Mouse (Mus musculus): ENCODE results near the gene Bbs9. TPM values are rescaled to one million over a fixed set of nuclear protein-coding genes. Genes with fewer than 3 reads are reported as not detected.

Bbs9 gene
- total and polyA plus RNA-seq, 2 experiments from 2014 or later: 17.8 to 35.4 TPM

- 95% methylated on average over 3 of the region's 3 CpGs for WGBS
- H3K9ac ChIP-seq: no peak overlapping the region
- H3K4me1 ChIP-seq (ENCODE audit: insufficient read depth): 0 out of 2 replicates have a peak, but pooled peaks cover 3% of the 10 kb centered on the region
- DNase-seq: no peak
- no peak for ATAC-seq
- no peak overlapping the region for H3K4me3 ChIP-seq (ENCODE audit: low read depth, low read length)
- H3K27me3 ChIP-seq (ENCODE audit: insufficient read depth, low read length): no peaks in the 10 kb centered on the region
- no peak overlapping the region for H3K27ac ChIP-seq (ENCODE audit: low read depth, low read length)
- no peaks in the 10 kb centered on the region for H3K9me3 ChIP-seq (ENCODE audit: low read length)
- peaks cover 4% of the 10 kb centered on the region; the same call in 1 of the 2 replicates for H3K36me3 ChIP-seq (ENCODE audit: insufficient read depth)
- no peak overlapping the region for H3K4me2 ChIP-seq (ENCODE audit: low read depth)
- no peak for TF ChIP-seq CTCF (IDR thresholded peaks at IDR 0.05; ENCODE audit: low read depth)
These were observed 108.7 kb downstream of the Bbs9 start for GRCm38 (mm10) chr9:22584221-22584620.

DNA sequence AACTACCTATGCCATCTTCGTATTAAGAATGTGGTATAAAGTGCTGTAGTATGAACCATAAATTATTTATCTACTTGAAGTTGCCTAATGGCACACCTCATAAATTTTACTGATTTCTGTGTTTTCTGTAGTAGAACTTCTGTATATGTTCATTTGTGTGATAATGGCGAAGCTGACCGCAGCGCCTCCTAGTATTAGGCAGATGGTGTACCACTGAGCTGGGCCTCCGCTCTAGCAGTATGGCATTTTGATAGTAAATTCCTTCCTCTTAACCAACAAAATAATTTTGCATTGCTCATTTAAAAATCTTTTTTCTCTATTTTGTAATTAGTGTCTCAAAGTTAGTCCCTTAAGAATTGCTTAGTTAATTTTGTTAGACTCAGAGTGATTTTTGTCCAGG, 117.5 kb downstream of the Bbs9 start:
- H3K4me1 ChIP-seq (ENCODE audit: insufficient read depth): no peaks in the 10 kb centered on the region
- no peak overlapping the region for H3K9ac ChIP-seq
- TF ChIP-seq CTCF (IDR thresholded peaks at IDR 0.05; ENCODE audit: low read depth): no peak
- ATAC-seq (no peak), DNase-seq (no peak)
- no peaks in the 10 kb centered on the region for H3K36me3 ChIP-seq (ENCODE audit: insufficient read depth)
- no peaks in the 10 kb centered on the region for H3K9me3 ChIP-seq (ENCODE audit: low read length)
- H3K27me3 ChIP-seq (ENCODE audit: insufficient read depth, low read length): no peaks in the 10 kb centered on the region
- H3K27ac ChIP-seq (ENCODE audit: low read depth, low read length): no peak overlapping the region
- no peak overlapping the region for H3K4me2 ChIP-seq (ENCODE audit: low read depth)
- no peak overlapping the region for H3K4me3 ChIP-seq (ENCODE audit: low read depth, low read length)
- 97% methylated on average over 5 of the region's 5 CpGs for WGBS

DNA sequence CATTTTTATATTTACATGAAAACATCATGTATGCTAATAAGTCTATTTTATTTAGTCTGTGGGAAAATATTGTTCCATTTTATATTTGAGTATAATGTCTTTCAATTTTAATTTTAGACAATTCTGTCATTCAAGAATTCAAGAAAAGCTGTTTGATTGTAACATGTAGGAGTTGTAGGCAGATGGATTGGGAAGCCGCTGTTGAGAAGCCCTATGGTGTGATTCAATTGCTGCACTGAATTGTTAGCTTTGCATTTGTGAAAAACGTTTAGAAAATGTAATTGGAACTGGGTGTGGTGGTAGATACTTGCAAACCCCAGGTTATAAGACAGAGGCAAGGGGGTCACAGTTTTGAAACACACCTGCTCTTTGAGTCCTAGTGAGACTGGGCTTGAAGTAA, 121.1 kb downstream of the Bbs9 start:
- Histone ChIP-seq H3K9me3 (ENCODE audit: low read length) (no peaks in the 10 kb centered on the region), H3K27me3 (ENCODE audit: insufficient read depth, low read length) (no peaks in the 10 kb centered on the region), H3K36me3 (ENCODE audit: insufficient read depth) (no peaks in the 10 kb centered on the region), H3K27ac (ENCODE audit: low read depth, low read length) (0 out of 2 replicates have a peak overlapping the region, but pooled peaks have one; percentile 9), H3K4me3 (ENCODE audit: low read depth, low read length) (no peak overlapping the region), H3K4me2 (ENCODE audit: low read depth) (no peak overlapping the region), H3K9ac (no peak overlapping the region), H3K4me1 (ENCODE audit: insufficient read depth) (no peaks in the 10 kb centered on the region)
- DNase-seq (peak; percentile 50), ATAC-seq (peak; percentile 54)
- 53% methylated on average over 2 of the region's 2 CpGs for WGBS
- no peak for TF ChIP-seq CTCF (IDR thresholded peaks at IDR 0.05; ENCODE audit: low read depth)

DNA sequence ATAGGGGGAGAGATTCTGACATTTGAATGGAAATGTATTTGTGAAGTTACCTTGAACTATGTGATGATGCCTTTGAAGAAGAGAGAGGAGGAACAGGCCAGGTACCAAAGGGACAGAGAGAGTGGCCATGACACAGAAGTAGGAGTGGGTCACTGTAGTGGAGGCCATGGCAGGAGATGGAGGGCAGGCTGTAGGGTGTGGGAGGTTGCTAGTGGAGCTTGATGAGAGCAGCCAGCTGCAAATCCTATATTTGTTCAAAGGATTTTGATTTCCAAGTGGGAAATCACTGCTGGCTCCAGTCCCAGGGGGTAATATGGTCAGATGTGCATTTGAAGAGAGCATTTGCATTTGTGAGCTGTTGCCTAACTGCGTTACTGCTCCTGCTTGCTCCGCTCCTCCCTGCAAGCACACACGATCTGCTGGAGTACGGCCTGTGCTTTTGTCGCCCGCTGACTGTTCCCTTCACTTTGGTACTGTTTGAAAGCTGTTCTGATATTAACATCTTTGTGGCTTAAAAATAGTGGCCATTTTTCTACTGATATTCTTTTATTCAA, 137.8 kb downstream of the Bbs9 start:
- H3K9ac ChIP-seq: no peak overlapping the region
- no peak overlapping the region for H3K4me3 ChIP-seq (ENCODE audit: low read depth, low read length)
- H3K27ac ChIP-seq (ENCODE audit: low read depth, low read length): no peak overlapping the region
- no peak overlapping the region for H3K4me2 ChIP-seq (ENCODE audit: low read depth)
- 30% methylated on average over 6 of the region's 6 CpGs for WGBS
- ATAC-seq (peak; percentile 63; the same call in 1 of the 2 replicates), DNase-seq (peak; percentile 48)
- peaks cover 6% of the 10 kb centered on the region; the same call in 1 of the 2 replicates for H3K4me1 ChIP-seq (ENCODE audit: insufficient read depth)
- H3K9me3 ChIP-seq (ENCODE audit: low read length): no peaks in the 10 kb centered on the region
- H3K27me3 ChIP-seq (ENCODE audit: insufficient read depth, low read length): no peaks in the 10 kb centered on the region
- TF ChIP-seq CTCF (IDR thresholded peaks at IDR 0.05; ENCODE audit: low read depth): no peak
- H3K36me3 ChIP-seq (ENCODE audit: insufficient read depth): no peaks in the 10 kb centered on the region

DNA sequence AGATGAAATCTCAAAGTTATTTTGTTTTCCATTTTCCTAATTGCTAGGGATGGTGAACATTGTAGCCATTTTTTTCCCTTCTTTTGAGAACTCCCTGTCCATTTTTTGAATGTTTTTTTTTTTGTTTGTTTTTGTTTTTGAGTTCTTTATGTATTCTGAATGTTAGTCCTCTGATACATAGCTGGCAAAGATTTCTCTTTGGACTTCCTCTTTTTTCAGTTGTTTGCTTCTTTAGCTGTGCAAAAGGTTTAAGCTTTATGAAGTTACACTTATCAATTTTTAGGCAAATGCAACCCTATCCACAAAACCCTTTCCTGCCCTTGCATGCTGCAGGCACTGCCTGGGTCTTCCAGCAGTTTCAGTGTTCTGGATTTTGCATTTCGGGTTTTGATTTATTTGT, 143.7 kb downstream of the Bbs9 start:
- Histone ChIP-seq H3K9ac (no peak overlapping the region), H3K27me3 (ENCODE audit: insufficient read depth, low read length) (no peaks in the 10 kb centered on the region), H3K9me3 (ENCODE audit: low read length) (no peaks in the 10 kb centered on the region), H3K4me1 (ENCODE audit: insufficient read depth) (no peaks in the 10 kb centered on the region), H3K36me3 (ENCODE audit: insufficient read depth) (no peaks in the 10 kb centered on the region), H3K27ac (ENCODE audit: low read depth, low read length) (no peak overlapping the region), H3K4me2 (ENCODE audit: low read depth) (no peak overlapping the region), H3K4me3 (ENCODE audit: low read depth, low read length) (no peak overlapping the region)
- ATAC-seq (no peak), DNase-seq (no peak)
- WGBS: 90% methylated on average over 1 of the region's 1 CpGs
- no peak for TF ChIP-seq CTCF (IDR thresholded peaks at IDR 0.05; ENCODE audit: low read depth)

GRCm38 (mm10) chr9:22624966-22625365, 149.5 kb downstream of the Bbs9 start:
- Histone ChIP-seq H3K27ac (ENCODE audit: low read depth, low read length) (no peak overlapping the region), H3K9me3 (ENCODE audit: low read length) (no peaks in the 10 kb centered on the region), H3K9ac (no peak overlapping the region), H3K36me3 (ENCODE audit: insufficient read depth) (no peaks in the 10 kb centered on the region), H3K4me1 (ENCODE audit: insufficient read depth) (no peaks in the 10 kb centered on the region), H3K4me2 (ENCODE audit: low read depth) (no peak overlapping the region), H3K4me3 (ENCODE audit: low read depth, low read length) (no peak overlapping the region), H3K27me3 (ENCODE audit: insufficient read depth, low read length) (no peaks in the 10 kb centered on the region)
- 53% methylated on average over 9 of the region's 9 CpGs for WGBS
- peak; percentile 71 for TF ChIP-seq CTCF (IDR thresholded peaks at IDR 0.05; ENCODE audit: low read depth)
- ATAC-seq (no peak), DNase-seq (peak; percentile 58)

DNA sequence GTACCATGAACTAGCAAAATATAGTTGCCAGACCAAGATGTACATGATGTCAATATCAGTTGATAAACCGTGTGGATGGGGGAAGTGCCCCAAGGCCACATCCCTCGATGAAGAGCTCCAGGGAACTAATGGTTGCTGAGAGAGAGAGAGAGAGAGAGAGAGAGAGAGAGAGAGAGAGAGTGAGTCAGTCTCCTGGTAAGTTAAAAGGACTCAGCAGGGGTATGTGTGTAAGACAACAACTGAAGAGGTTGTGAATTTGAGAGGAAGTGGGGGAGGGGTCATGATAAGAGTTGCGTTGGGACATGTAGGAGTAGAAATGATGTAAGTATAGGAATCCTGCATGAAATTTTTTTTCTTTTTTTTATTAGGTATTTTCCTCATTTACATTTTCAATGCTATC, 150.5 kb downstream of the Bbs9 start:
- no peak for TF ChIP-seq CTCF (IDR thresholded peaks at IDR 0.05; ENCODE audit: low read depth)
- ATAC-seq (no peak), DNase-seq (no peak)
- H3K9me3 ChIP-seq (ENCODE audit: low read length): no peaks in the 10 kb centered on the region
- H3K27me3 ChIP-seq (ENCODE audit: insufficient read depth, low read length): no peaks in the 10 kb centered on the region
- H3K4me1 ChIP-seq (ENCODE audit: insufficient read depth): no peaks in the 10 kb centered on the region
- H3K9ac ChIP-seq: no peak overlapping the region
- WGBS: 93% methylated on average over 3 of the region's 3 CpGs
- no peak overlapping the region for H3K4me2 ChIP-seq (ENCODE audit: low read depth)
- no peak overlapping the region for H3K4me3 ChIP-seq (ENCODE audit: low read depth, low read length)
- H3K36me3 ChIP-seq (ENCODE audit: insufficient read depth): no peaks in the 10 kb centered on the region
- no peak overlapping the region for H3K27ac ChIP-seq (ENCODE audit: low read depth, low read length)

All from forebrain, postnatal 0 days (tissue).